Mouse (Mus musculus): ENCODE results near the gene Gadl1. TPM values are rescaled to one million over a fixed set of nuclear protein-coding genes. Genes with fewer than 3 reads are reported as not detected.
A peak's percentile ranks its signal among the peaks of the same experiment; 100 is the strongest.

The Gadl1 gene
- polyA plus RNA-seq, 1 experiment from 2014 or later = 0.20 TPM

- Histone ChIP-seq H3K4me2 (replicated peaks) (no peak overlapping the region), H3K4me1 (peaks cover 15% of the 10 kb centered on the region; the same call in 1 of the 2 replicates), H3K27me3 (0 out of 2 replicates have a peak, but pooled peaks cover 3% of the 10 kb centered on the region), H3K4me3 (no peak overlapping the region), H3K9ac (replicated peaks) (no peak overlapping the region), H3K9me3 (peaks cover 4% of the 10 kb centered on the region; the same call in 1 of the 2 replicates), H3K36me3 (no peaks in the 10 kb centered on the region), H3K27ac (replicated peaks) (no peak overlapping the region)
- WGBS = 85% methylated on average over 3 of the region's 3 CpGs
- no peak for ATAC-seq (ENCODE audit: low FRiP score, low read depth)
These were observed 30.2 kb downstream of the Gadl1 start for GRCm38 (mm10) chr9:115939420-115939819.

- peaks cover 15% of the 10 kb centered on the region; the same call in 1 of the 2 replicates for H3K4me1 ChIP-seq
- 83% methylated on average over 8 of the region's 8 CpGs for WGBS
- H3K9me3 ChIP-seq = peaks cover 4% of the 10 kb centered on the region; the same call in 1 of the 2 replicates
- H3K27ac ChIP-seq (replicated peaks) = no peak overlapping the region
- no peak overlapping the region for H3K9ac ChIP-seq (replicated peaks)
- H3K36me3 ChIP-seq = no peaks in the 10 kb centered on the region
- H3K27me3 ChIP-seq = 0 out of 2 replicates have a peak, but pooled peaks cover 3% of the 10 kb centered on the region
- no peak for ATAC-seq (ENCODE audit: low FRiP score, low read depth)
- no peak overlapping the region for H3K4me3 ChIP-seq
- no peak overlapping the region for H3K4me2 ChIP-seq (replicated peaks)
These were observed 31.9 kb downstream of the Gadl1 start for GRCm38 (mm10) chr9:115941171-115941570.

GRCm38 (mm10) chr9:115942486-115942885, 33.2 kb downstream of the Gadl1 start:
- H3K4me1 ChIP-seq = peaks cover 15% of the 10 kb centered on the region; the same call in 1 of the 2 replicates
- H3K36me3 ChIP-seq = no peaks in the 10 kb centered on the region
- 0 out of 2 replicates have a peak, but pooled peaks cover 3% of the 10 kb centered on the region for H3K27me3 ChIP-seq
- no peak overlapping the region for H3K4me2 ChIP-seq (replicated peaks)
- 27% methylated on average over 4 of the region's 4 CpGs for WGBS
- no peak for ATAC-seq (ENCODE audit: low FRiP score, low read depth)
- no peak overlapping the region for H3K4me3 ChIP-seq
- no peak overlapping the region for H3K27ac ChIP-seq (replicated peaks)
- H3K9me3 ChIP-seq = peaks cover 4% of the 10 kb centered on the region; the same call in 1 of the 2 replicates
- no peak overlapping the region for H3K9ac ChIP-seq (replicated peaks)

- 0 out of 2 replicates have a peak, but pooled peaks cover 3% of the 10 kb centered on the region for H3K27me3 ChIP-seq
- peak; percentile 58; the same call in 1 of the 2 replicates for ATAC-seq (ENCODE audit: low FRiP score, low read depth)
- H3K4me1 ChIP-seq = peaks cover 15% of the 10 kb centered on the region; the same call in 1 of the 2 replicates
- H3K4me2 ChIP-seq (replicated peaks) = no peak overlapping the region
- no peaks in the 10 kb centered on the region for H3K36me3 ChIP-seq
- H3K9ac ChIP-seq (replicated peaks) = no peak overlapping the region
- WGBS = 30% methylated on average over 7 of the region's 7 CpGs
- peaks cover 1% of the 10 kb centered on the region; the same call in 1 of the 2 replicates for H3K9me3 ChIP-seq
- H3K4me3 ChIP-seq = no peak overlapping the region
- no peak overlapping the region for H3K27ac ChIP-seq (replicated peaks)
These were observed 33.7 kb downstream of the Gadl1 start for GRCm38 (mm10) chr9:115942989-115943388.

- no peak overlapping the region for H3K4me3 ChIP-seq
- no peak overlapping the region for H3K27ac ChIP-seq (replicated peaks)
- H3K4me2 ChIP-seq (replicated peaks) = no peak overlapping the region
- H3K9ac ChIP-seq (replicated peaks) = no peak overlapping the region
- H3K9me3 ChIP-seq = no peaks in the 10 kb centered on the region
- H3K27me3 ChIP-seq = 0 out of 2 replicates have a peak, but pooled peaks cover 3% of the 10 kb centered on the region
- 81% methylated on average over 10 of the region's 10 CpGs for WGBS
- H3K4me1 ChIP-seq = peaks cover 15% of the 10 kb centered on the region; the same call in 1 of the 2 replicates
- no peaks in the 10 kb centered on the region for H3K36me3 ChIP-seq
- no peak for ATAC-seq (ENCODE audit: low FRiP score, low read depth)
These were observed 34.5 kb downstream of the Gadl1 start for GRCm38 (mm10) chr9:115943577-115944320.

- Histone ChIP-seq H3K9ac (replicated peaks) (no peak overlapping the region), H3K4me1 (no peaks in the 10 kb centered on the region), H3K4me3 (no peak overlapping the region), H3K4me2 (replicated peaks) (no peak overlapping the region), H3K9me3 (no peaks in the 10 kb centered on the region), H3K27me3 (no peaks in the 10 kb centered on the region; the same call in 1 of the 2 replicates), H3K36me3 (no peaks in the 10 kb centered on the region), H3K27ac (replicated peaks) (no peak overlapping the region)
- WGBS = 87% methylated on average over 7 of the region's 7 CpGs
- ATAC-seq (ENCODE audit: low FRiP score, low read depth) = no peak
These were observed 55.8 kb downstream of the Gadl1 start for GRCm38 (mm10) chr9:115965056-115965455.

GRCm38 (mm10) chr9:115966116-115966515, 56.9 kb downstream of the Gadl1 start:
- Histone ChIP-seq H3K4me3 (no peak overlapping the region), H3K9me3 (no peaks in the 10 kb centered on the region), H3K9ac (replicated peaks) (no peak overlapping the region), H3K4me1 (no peaks in the 10 kb centered on the region), H3K27me3 (no peaks in the 10 kb centered on the region; the same call in 1 of the 2 replicates), H3K36me3 (no peaks in the 10 kb centered on the region), H3K4me2 (replicated peaks) (no peak overlapping the region), H3K27ac (replicated peaks) (no peak overlapping the region)
- ATAC-seq (ENCODE audit: low FRiP score, low read depth) = no peak
- WGBS = 89% methylated on average over 4 of the region's 4 CpGs

GRCm38 (mm10) chr9:115966746-115967145, 57.5 kb downstream of the Gadl1 start:
- Histone ChIP-seq H3K27ac (replicated peaks) (no peak overlapping the region), H3K36me3 (no peaks in the 10 kb centered on the region), H3K4me2 (replicated peaks) (no peak overlapping the region), H3K27me3 (no peaks in the 10 kb centered on the region), H3K4me3 (no peak overlapping the region), H3K9me3 (no peaks in the 10 kb centered on the region), H3K9ac (replicated peaks) (no peak overlapping the region), H3K4me1 (no peaks in the 10 kb centered on the region)
- no peak for ATAC-seq (ENCODE audit: low FRiP score, low read depth)
- 92% methylated on average over 5 of the region's 5 CpGs for WGBS

GRCm38 (mm10) chr9:115967638-115968037, 58.4 kb downstream of the Gadl1 start:
- no peak overlapping the region for H3K4me3 ChIP-seq
- ATAC-seq (ENCODE audit: low FRiP score, low read depth) = no peak
- no peaks in the 10 kb centered on the region for H3K9me3 ChIP-seq

GRCm38 (mm10) chr9:115976901-115977300, 67.6 kb downstream of the Gadl1 start:
- H3K27ac ChIP-seq (replicated peaks) = no peak overlapping the region
- no peaks in the 10 kb centered on the region for H3K36me3 ChIP-seq
- H3K9me3 ChIP-seq = 0 out of 2 replicates have a peak, but pooled peaks cover 5% of the 10 kb centered on the region
- no peak overlapping the region for H3K9ac ChIP-seq (replicated peaks)
- no peaks in the 10 kb centered on the region for H3K4me1 ChIP-seq
- no peak overlapping the region for H3K4me2 ChIP-seq (replicated peaks)
- ATAC-seq (ENCODE audit: low FRiP score, low read depth) = no peak
- no peak overlapping the region for H3K4me3 ChIP-seq
- H3K27me3 ChIP-seq = no peaks in the 10 kb centered on the region
- WGBS = 84% methylated on average over 6 of the region's 6 CpGs

More at GRCm38 (mm10) chr9:115967638-115968037, 58.4 kb downstream of the Gadl1 start:
- H3K36me3 ChIP-seq = no peaks in the 10 kb centered on the region
- no peak overlapping the region for H3K4me2 ChIP-seq (replicated peaks)
- 90% methylated on average over 5 of the region's 5 CpGs for WGBS
- no peak overlapping the region for H3K9ac ChIP-seq (replicated peaks)
- no peak overlapping the region for H3K27ac ChIP-seq (replicated peaks)
- no peaks in the 10 kb centered on the region for H3K4me1 ChIP-seq
- H3K27me3 ChIP-seq = no peaks in the 10 kb centered on the region

- Histone ChIP-seq H3K27ac (replicated peaks) (no peak overlapping the region), H3K4me1 (no peaks in the 10 kb centered on the region), H3K9ac (replicated peaks) (no peak overlapping the region), H3K4me2 (replicated peaks) (no peak overlapping the region), H3K9me3 (0 out of 2 replicates have a peak, but pooled peaks cover 7% of the 10 kb centered on the region), H3K36me3 (no peaks in the 10 kb centered on the region), H3K4me3 (no peak overlapping the region), H3K27me3 (no peaks in the 10 kb centered on the region)
- no peak for ATAC-seq (ENCODE audit: low FRiP score, low read depth)
- whole genome bisulfite sequencing = 87% methylated on average over 15 of the region's 15 CpGs
These were observed 68.5 kb downstream of the Gadl1 start for GRCm38 (mm10) chr9:115977598-115978240.

- no peak for ATAC-seq (ENCODE audit: low FRiP score, low read depth)
- Histone ChIP-seq H3K27ac (replicated peaks) (no peak overlapping the region), H3K27me3 (no peaks in the 10 kb centered on the region), H3K4me1 (no peaks in the 10 kb centered on the region), H3K4me3 (no peak overlapping the region), H3K4me2 (replicated peaks) (no peak overlapping the region), H3K9me3 (0 out of 2 replicates have a peak, but pooled peaks cover 7% of the 10 kb centered on the region), H3K9ac (replicated peaks) (no peak overlapping the region), H3K36me3 (no peaks in the 10 kb centered on the region)
- WGBS = 61% methylated on average over 2 of the region's 2 CpGs
These were observed 69.2 kb downstream of the Gadl1 start for GRCm38 (mm10) chr9:115978478-115978877.
